Mouse (Mus musculus): Measurements from ENCODE around the gene Pde11a.
A peak's percentile ranks its signal among the peaks of the same experiment; 100 is the strongest.

Gene Pde11a

GRCm38 (mm10) chr2:76162822-76163221, 175.8 kb downstream of the Pde11a start:
- DNase-seq (ENCODE audit: low spot score in 2 of 2) = no peak

GRCm38 (mm10) chr2:76158973-76159372, 179.6 kb downstream of the Pde11a start:
- no peak for DNase-seq (ENCODE audit: low spot score in 2 of 2)

- DNase-seq (ENCODE audit: low spot score in 2 of 2) = no peak
Measured at GRCm38 (mm10) chr2:76141136-76141535, 197.4 kb downstream of the Pde11a start.

- no peak for DNase-seq (ENCODE audit: low spot score in 2 of 2)
Measured at GRCm38 (mm10) chr2:76132983-76133382, 205.6 kb downstream of the Pde11a start.

GRCm38 (mm10) chr2:76129933-76130627, 208.5 kb downstream of the Pde11a start:
- DNase-seq (ENCODE audit: low spot score in 2 of 2) = no peak

- no peak for DNase-seq (ENCODE audit: low spot score in 2 of 2)
Measured at GRCm38 (mm10) chr2:76129058-76129437, 209.5 kb downstream of the Pde11a start.

- DNase-seq (ENCODE audit: low spot score in 2 of 2) = peak in 1 of 2 experiments; percentile 64
Measured at GRCm38 (mm10) chr2:76128105-76129057, 210.2 kb downstream of the Pde11a start.

- DNase-seq (ENCODE audit: low spot score in 2 of 2) = no peak
Measured at GRCm38 (mm10) chr2:76126651-76127050, 211.9 kb downstream of the Pde11a start.

GRCm38 (mm10) chr2:76124821-76125220, 213.8 kb downstream of the Pde11a start:
- DNase-seq (ENCODE audit: low spot score in 2 of 2) = peak; percentile 48 to 76

- no peak for DNase-seq (ENCODE audit: low spot score in 2 of 2)
Measured at GRCm38 (mm10) chr2:76122167-76122566, 216.4 kb downstream of the Pde11a start.

- DNase-seq (ENCODE audit: low spot score in 2 of 2) = no peak
Measured at GRCm38 (mm10) chr2:76119848-76120247, 218.7 kb downstream of the Pde11a start.

GRCm38 (mm10) chr2:76118491-76118890, 220.1 kb downstream of the Pde11a start:
- DNase-seq (ENCODE audit: low spot score in 2 of 2) = no peak

GRCm38 (mm10) chr2:76117219-76117618, 221.4 kb downstream of the Pde11a start:
- DNase-seq (ENCODE audit: low spot score in 2 of 2) = no peak

GRCm38 (mm10) chr2:76115696-76116095, 222.9 kb downstream of the Pde11a start:
- peak; percentile 50 to 76 for DNase-seq (ENCODE audit: low spot score in 2 of 2)

- DNase-seq (ENCODE audit: low spot score in 2 of 2) = peak; percentile 38 to 41
Measured at GRCm38 (mm10) chr2:76114734-76115133, 223.8 kb downstream of the Pde11a start.

- DNase-seq (ENCODE audit: low spot score in 2 of 2) = no peak
Measured at GRCm38 (mm10) chr2:76109653-76110052, 228.9 kb downstream of the Pde11a start.

- peak in 1 of 2 experiments; percentile 56 for DNase-seq (ENCODE audit: low spot score in 2 of 2)
Measured at GRCm38 (mm10) chr2:76101889-76102602, 236.5 kb downstream of the Pde11a start.

- no peak for DNase-seq (ENCODE audit: low spot score in 2 of 2)
Measured at GRCm38 (mm10) chr2:76100597-76100996, 238.0 kb downstream of the Pde11a start.

- no peak for DNase-seq (ENCODE audit: low spot score in 2 of 2)
Measured at GRCm38 (mm10) chr2:76099726-76100347, 238.7 kb downstream of the Pde11a start.

- no peak for DNase-seq (ENCODE audit: low spot score in 2 of 2)
Measured at GRCm38 (mm10) chr2:76098381-76098780, 240.2 kb downstream of the Pde11a start.

GRCm38 (mm10) chr2:76097847-76098246, 240.7 kb downstream of the Pde11a start:
- DNase-seq (ENCODE audit: low spot score in 2 of 2) = no peak

GRCm38 (mm10) chr2:76097284-76097683, 241.3 kb downstream of the Pde11a start:
- no peak for DNase-seq (ENCODE audit: low spot score in 2 of 2)
